ENCODE assay signal across 32 mouse cellular contexts in genomic region chr16:25663116-25663515, GRCm38 (mm10). TPM values are rescaled to one million over a fixed set of nuclear protein-coding genes. Genes with fewer than 3 reads are reported as not detected.
"Had no signal": no experiment of that assay in that cellular context is flagged by ENCODE, and none has a peak within 500 bp of the region (broad histone marks: within the 10 kb centered on the region; RNA-seq: fewer than 3 reads in every experiment).

No protein-coding gene starts in this region.

- H3K4me1 ChIP-seq: heart, embryonic 12.5 days; heart, embryonic 13.5 days; heart, embryonic 15.5 days; hindbrain, embryonic 10.5 days; hindbrain, embryonic 12.5 days; hindbrain, embryonic 13.5 days; hindbrain, embryonic 15.5 days; intestine, embryonic 15.5 days; kidney, embryonic 15.5 days had no signal

- DNase-seq: heart, postnatal 10 days; heart, postnatal 14 days; heart, postnatal 36 days; heart, postnatal 4 days; kidney, adult 11 months; kidney, adult 18-20 months; kidney, adult 2 months; kidney, adult 8-10 months; kidney, adult 9 months; kidney, postnatal 10 days; kidney, postnatal 14 days; kidney, postnatal 25 days; kidney, postnatal 36 days; kidney, postnatal 4 days; layer of hippocampus, adult 9-11 months; layer of hippocampus, postnatal 36 days had no signal

- H3K36me3 ChIP-seq: heart, embryonic 12.5 days; heart, embryonic 13.5 days; heart, embryonic 15.5 days; hindbrain, embryonic 10.5 days; hindbrain, embryonic 12.5 days; hindbrain, embryonic 13.5 days; hindbrain, embryonic 15.5 days; intestine, embryonic 15.5 days; kidney, embryonic 15.5 days had no signal

- H3K27ac ChIP-seq: heart, embryonic 13.5 days; heart, embryonic 15.5 days; hindbrain, embryonic 10.5 days; hindbrain, embryonic 12.5 days; hindbrain, embryonic 13.5 days; hindbrain, embryonic 14.5 days; hindbrain, embryonic 15.5 days; hindbrain, postnatal 0 days; intestine, embryonic 15.5 days; kidney, embryonic 15.5 days; kidney, postnatal 0 days; layer of hippocampus, adult 2 months; left cerebral cortex, adult 2 months had no signal

- H3K4me2 ChIP-seq: heart, embryonic 11.5 days; heart, embryonic 12.5 days; heart, embryonic 13.5 days; heart, embryonic 15.5 days; hindbrain, embryonic 12.5 days; hindbrain, embryonic 13.5 days; hindbrain, embryonic 14.5 days; hindbrain, embryonic 15.5 days; intestine, embryonic 15.5 days; kidney, embryonic 15.5 days had no signal

- H3K27me3 ChIP-seq: heart, embryonic 12.5 days; heart, embryonic 13.5 days; heart, embryonic 15.5 days; hindbrain, embryonic 12.5 days; hindbrain, embryonic 13.5 days; hindbrain, embryonic 15.5 days; intestine, embryonic 15.5 days; kidney, embryonic 15.5 days had no signal

- H3K9me3 ChIP-seq: heart, embryonic 12.5 days; heart, embryonic 15.5 days; hindbrain, embryonic 12.5 days; hindbrain, embryonic 13.5 days; hindbrain, embryonic 15.5 days; intestine, embryonic 15.5 days; kidney, embryonic 15.5 days had no signal

- H3K4me3 ChIP-seq: heart, embryonic 12.5 days; heart, embryonic 13.5 days; heart, embryonic 15.5 days; hindbrain, embryonic 10.5 days; hindbrain, embryonic 12.5 days; hindbrain, embryonic 13.5 days; hindbrain, embryonic 15.5 days; intestine, embryonic 15.5 days; kidney, embryonic 15.5 days; layer of hippocampus, adult 2 months; left cerebral cortex, adult 2 months had no signal

- H3K9ac ChIP-seq: heart, embryonic 12.5 days; heart, embryonic 13.5 days; heart, embryonic 15.5 days; hindbrain, embryonic 12.5 days; hindbrain, embryonic 13.5 days; hindbrain, embryonic 14.5 days; hindbrain, embryonic 15.5 days; intestine, embryonic 15.5 days; kidney, embryonic 15.5 days had no signal

RNA-seq across cellular contexts. Expression of gene Trp63, which starts 20.4 kb away (rescaled TPM):
- total RNA-seq: hematopoietic stem cell, adult 5-6 weeks had no signal
- polyA plus RNA-seq: hindbrain, embryonic 14.5 days had no signal
